Mouse (Mus musculus): Measurements from ENCODE around the gene Zbtb12. TPM values are rescaled to one million over a fixed set of nuclear protein-coding genes. Genes with fewer than 3 reads are reported as not detected.

Zbtb12 gene
- 24.4 and 27.6 TPM in 2 replicates for polyA plus RNA-seq (2012)

GRCm38 (mm10) chr17:34879336-34879879, at the start of gene Zbtb12:
Zbtb12 (plus strand) TSS chr17:34879483.
- TF ChIP-seq GATA1 (IDR thresholded peaks at IDR 0.05; ENCODE audit: low read length): no peak

DNA sequence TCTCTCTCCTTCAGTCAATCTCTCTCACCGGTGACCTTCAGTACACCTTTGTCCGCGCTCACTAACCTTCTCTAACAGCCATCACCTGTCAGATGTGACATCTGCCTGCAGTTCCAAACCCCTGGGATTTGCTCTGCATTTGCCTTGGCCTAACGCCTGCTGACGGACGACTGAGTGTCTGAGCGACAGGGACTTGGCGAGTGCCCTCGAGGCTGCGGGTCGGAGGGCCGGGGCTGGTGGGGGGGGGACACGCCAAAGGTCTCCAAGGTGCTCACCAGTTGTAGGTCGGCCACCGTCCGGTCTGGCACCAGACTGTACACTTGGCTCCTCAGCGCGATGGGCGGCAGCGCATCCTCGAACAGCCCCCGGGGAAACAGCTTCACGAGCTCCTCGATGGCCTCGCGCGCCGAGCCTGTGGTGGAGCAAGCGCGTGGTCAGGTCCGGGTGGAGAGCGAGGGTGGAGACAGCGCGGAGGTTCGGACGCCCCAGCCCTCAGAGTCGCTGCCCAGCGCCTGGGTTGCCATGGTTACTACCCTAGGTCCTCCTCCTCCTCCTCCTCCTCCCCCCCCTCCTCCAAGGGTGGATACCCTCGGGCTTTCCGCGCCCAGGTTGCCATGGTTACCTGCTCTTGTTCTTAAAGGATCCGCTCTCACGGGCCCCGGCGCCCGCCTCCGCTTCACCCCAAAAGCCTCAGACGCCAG, 43.0 kb upstream of the Zbtb12 start:
- TF ChIP-seq GATA1 (IDR thresholded peaks at IDR 0.05; ENCODE audit: low read length): no peak

DNA sequence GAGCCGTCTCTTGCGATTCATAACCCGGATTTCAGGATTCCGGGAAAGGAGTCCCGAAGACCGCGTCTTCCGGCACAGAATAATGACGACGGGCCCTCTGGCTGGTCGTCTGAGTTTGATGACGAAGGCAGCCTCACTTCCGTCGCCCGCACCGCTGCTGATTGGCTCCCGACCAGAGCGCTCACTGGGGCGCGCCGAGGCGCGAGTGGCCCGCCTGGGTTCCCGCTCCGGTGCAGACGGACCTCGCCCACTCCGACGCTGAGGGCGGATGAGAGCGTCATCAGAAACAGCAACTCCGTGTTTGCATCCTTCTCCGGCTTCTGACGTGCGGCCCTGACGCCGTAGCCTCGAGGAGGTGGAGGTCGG, 42.4 kb upstream of the Zbtb12 start, which contains the start of the genes Stk19 and Dxo:
Gene Stk19, minus strand, starts transcription at position 90 of the 366 bp plus-strand sequence.
Gene Dxo, plus strand, starts transcription at position 164 of the 366 bp plus-strand sequence.
- TF ChIP-seq GATA1 (IDR thresholded peaks at IDR 0.05; ENCODE audit: low read length): no peak

DNA sequence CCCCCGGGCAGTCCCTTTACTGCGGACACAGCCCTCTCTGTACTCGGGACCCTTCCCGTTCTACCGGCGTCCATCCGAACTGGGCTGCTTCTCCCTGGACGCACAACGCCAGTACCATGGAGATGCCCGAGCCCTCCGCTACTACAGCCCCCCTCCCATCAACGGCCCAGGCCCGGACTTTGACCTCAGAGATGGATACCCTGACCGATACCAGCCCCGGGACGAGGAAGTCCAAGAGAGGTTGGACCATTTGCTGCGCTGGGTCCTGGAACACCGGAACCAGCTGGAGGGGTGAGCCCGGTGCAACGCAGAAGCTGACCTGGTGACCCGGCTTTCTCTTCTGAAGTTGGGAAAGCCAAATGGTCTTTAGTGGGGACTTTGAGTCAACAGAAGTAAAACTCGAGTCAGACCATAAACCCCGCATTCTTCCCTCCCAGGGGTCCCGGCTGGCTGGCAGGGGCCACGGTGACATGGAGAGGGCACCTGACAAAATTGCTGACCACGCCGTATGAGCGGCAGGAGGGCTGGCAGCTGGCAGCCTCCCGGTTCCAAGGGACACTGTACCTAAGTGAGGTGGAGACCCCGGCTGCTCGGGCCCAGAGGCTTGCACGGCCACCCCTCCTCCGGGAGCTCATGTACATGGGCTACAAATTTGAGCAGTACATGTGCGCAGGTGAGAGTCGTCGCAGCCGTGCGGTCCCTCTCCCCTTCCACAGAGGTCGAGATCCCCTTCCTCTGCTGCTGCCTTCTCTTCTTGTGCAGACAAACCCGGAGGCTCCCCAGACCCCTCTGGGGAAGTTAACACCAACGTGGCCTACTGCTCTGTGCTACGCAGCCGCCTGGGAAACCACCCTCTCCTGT, 41.6 kb upstream of the Zbtb12 start:
- TF ChIP-seq GATA1 (IDR thresholded peaks at IDR 0.05; ENCODE audit: low read length): no peak

DNA sequence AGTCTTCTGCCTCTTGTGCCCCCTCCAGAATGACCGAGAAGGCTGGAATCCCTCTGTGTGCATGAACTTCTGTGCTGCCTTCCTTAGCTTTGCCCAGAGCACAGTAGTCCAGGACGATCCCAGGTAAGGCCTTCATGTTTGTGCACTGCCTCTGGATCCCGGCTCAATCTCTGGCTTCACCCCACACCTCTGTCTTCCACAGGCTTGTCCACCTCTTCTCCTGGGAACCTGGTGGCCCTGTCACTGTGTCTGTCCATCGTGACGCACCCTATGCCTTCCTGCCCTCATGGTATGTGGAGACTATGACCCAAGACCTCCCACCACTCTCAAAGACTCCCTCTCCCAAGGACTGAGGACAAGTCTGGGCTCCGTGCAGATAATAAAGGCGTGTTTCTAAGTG, 40.5 kb upstream of the Zbtb12 start:
- TF ChIP-seq GATA1 (IDR thresholded peaks at IDR 0.05; ENCODE audit: low read length): no peak

DNA sequence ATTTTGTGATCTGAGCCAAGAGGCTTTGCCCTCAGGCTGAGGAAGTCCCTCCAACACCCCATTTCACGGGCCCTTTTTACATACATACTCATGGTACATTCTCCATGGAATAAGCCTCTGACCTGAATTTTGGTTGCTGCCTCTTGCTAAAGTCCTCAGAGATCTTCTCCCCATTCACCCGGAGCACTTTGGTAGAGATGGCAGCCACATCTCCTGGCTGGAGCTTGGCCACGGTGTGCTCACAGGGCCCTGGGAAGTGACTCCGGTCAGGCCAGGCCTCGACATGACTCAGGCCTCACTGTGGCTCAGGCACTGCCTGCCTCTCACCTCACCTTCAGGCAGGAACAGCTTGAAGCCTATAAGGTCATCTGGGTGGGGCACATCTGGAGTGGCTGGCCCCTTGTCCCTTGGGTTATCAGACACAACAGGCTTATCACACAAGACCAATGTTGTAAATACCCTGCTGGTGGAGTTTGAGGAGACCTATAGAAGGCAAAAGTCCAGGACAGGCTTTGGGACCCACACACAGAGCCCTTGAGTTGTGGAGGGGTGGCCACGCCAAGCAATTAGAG, 38.5 kb upstream of the Zbtb12 start:
- TF ChIP-seq GATA1 (IDR thresholded peaks at IDR 0.05; ENCODE audit: low read length): no peak

- no peak for TF ChIP-seq GATA1 (IDR thresholded peaks at IDR 0.05; ENCODE audit: low read length)
Observed at GRCm38 (mm10) chr17:34844884-34845283, 34.4 kb upstream of the Zbtb12 start.

GRCm38 (mm10) chr17:34847192-34847591, 32.1 kb upstream of the Zbtb12 start:
- TF ChIP-seq GATA1 (IDR thresholded peaks at IDR 0.05; ENCODE audit: low read length): no peak

GRCm38 (mm10) chr17:34847615-34848014, 31.7 kb upstream of the Zbtb12 start:
- no peak for TF ChIP-seq GATA1 (IDR thresholded peaks at IDR 0.05; ENCODE audit: low read length)

- no peak for TF ChIP-seq GATA1 (IDR thresholded peaks at IDR 0.05; ENCODE audit: low read length)
Observed at GRCm38 (mm10) chr17:34849722-34850516, 29.4 kb upstream of the Zbtb12 start, which contains the start of the genes Skiv2l and Nelfe. Skiv2l (minus strand) TSS chr17:34850210. Nelfe (plus strand) TSS chr17:34850391.

DNA sequence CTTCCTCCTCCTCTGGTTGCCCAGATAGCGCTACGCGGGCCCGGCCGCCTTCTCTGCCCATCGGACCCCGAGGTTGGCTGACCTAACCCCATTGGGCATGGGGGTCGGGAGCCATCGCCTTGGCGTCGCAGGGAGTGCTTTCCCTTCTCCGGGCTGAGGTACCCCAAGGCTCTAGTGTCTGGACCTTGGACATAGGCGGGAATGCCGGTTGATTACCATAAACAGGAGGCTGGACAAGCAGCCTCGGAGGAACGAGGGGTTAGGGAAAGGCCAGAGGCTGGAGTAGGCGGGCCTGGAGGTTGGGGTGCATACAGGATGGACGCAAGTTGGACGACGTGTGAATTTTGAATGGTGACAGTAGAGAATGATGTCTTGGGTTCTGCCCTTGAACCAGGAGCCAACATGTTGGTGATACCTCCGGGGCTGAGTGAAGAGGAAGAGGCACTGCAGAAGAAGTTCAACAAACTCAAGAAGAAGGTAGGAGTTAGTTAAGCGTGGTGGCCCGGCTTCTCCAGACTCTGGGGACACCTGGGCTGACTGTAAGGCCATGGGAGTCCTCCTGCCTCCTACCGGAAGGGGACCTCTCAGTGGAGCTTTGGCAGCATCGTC, 28.7 kb upstream of the Zbtb12 start:
- TF ChIP-seq GATA1 (IDR thresholded peaks at IDR 0.05; ENCODE audit: low read length): no peak

- TF ChIP-seq GATA1 (IDR thresholded peaks at IDR 0.05; ENCODE audit: low read length): no peak
Observed at GRCm38 (mm10) chr17:34853511-34853910, 25.8 kb upstream of the Zbtb12 start.

DNA sequence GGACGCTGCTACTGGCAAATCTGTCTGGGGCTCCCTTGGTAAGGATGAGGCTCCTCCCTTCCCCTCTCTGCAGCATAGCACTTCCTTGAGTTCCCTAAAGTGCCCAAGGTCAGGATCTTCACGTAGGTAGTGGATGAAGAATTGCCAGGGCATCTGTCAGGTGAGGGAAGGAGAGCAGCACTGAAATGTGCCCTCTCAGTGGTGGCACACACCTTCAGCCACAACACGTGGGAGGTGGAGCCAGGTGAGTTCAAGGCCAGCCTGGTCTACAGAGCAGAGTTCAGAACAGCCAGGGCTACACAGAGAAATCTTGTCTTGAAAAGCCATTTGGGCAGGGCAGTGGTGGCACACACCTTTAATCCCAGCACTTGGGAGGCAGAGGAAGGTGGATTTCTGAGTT, 24.5 kb upstream of the Zbtb12 start:
- no peak for TF ChIP-seq GATA1 (IDR thresholded peaks at IDR 0.05; ENCODE audit: low read length)

- no peak for TF ChIP-seq GATA1 (IDR thresholded peaks at IDR 0.05; ENCODE audit: low read length)
Observed at GRCm38 (mm10) chr17:34855825-34856224, 23.5 kb upstream of the Zbtb12 start.

DNA sequence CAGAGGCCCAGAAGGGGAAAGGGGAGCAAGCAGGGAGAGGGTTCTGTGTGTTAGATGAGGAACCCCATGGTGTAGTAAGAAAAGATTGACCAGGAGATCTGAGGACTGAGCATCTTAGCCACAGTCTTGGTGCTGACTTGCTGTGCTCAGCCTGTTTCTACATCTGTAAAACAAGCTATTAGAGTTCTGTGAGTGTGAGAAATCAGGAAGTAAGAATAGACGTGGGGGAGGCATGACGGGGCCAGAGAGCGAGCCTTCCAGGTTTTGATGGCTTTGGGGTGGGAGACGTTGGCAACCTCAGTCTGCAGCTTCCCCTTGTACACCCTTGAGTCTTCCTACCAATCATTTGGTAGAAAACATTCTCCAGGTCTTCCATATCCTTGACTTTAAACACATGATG, 20.6 kb upstream of the Zbtb12 start:
- TF ChIP-seq GATA1 (IDR thresholded peaks at IDR 0.05; ENCODE audit: low read length): no peak

Data from G1E-ER4 (cell line).